13 mouse cellular contexts compared by ENCODE assay signal in the genomic region with DNA sequence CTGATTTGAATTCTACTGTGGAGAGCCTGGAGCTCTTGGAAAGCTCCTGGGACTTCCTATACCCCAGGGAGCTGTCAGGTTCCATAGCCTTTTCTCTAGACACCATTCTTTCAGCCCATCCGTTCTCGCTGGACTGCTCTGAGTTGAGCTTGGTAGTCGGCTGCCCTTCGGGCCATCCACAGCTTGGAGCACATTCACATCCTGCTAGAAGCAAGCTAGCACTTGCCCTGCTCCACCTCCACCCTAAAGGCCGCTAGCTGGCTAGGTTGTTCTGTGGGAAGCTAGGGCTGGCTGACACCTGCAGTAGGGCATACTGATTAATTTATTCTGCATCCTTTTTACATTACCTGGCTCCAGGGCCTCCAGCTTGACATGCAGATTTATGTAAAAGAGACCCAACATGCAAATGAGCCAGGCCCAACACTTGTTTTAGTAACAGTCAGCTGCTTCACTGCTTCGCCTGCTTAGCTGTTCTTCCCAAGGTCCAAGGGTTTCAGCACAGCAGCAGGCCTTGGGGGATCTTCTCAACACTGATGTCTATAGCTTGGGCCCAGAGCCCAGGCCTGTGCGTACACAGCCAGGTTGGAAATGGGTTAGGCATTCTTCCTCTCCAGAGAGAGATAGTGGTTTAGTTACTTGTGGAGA. TPM values are rescaled to one million over a fixed set of nuclear protein-coding genes. Genes with fewer than 3 reads are reported as not detected.
DNase-seq lines count a peak whose midpoint lies in the region; ATAC-seq lines count a peak whose summit lies in the region.
"Had no signal": no experiment of that assay in that cellular context is flagged by ENCODE, and none has a peak within 500 bp of the region (broad histone marks: within the 10 kb centered on the region; RNA-seq: fewer than 3 reads in every experiment).

No protein-coding gene starts in this region.

- peaks cover 10% of the 10 kb centered on the region for H3K4me1 ChIP-seq in forebrain, embryonic 16.5 days (replicated peaks; ENCODE audit: control insufficient read depth, insufficient read depth, low read length)
- peaks cover 20% of the 10 kb centered on the region for H3K4me1 ChIP-seq in forebrain, embryonic 12.5 days
- 0 out of 2 replicates have a peak, but pooled peaks cover 10% of the 10 kb centered on the region for H3K4me1 ChIP-seq in midbrain, embryonic 14.5 days (ENCODE audit: control insufficient read depth, insufficient read depth, low read length)
- peaks cover 33% of the 10 kb centered on the region for H3K4me1 ChIP-seq in midbrain, embryonic 10.5 days
- peaks cover 34% of the 10 kb centered on the region for H3K4me1 ChIP-seq in embryonic facial prominence, embryonic 15.5 days
- H3K4me1 ChIP-seq in neural tube, embryonic 15.5 days, result peaks cover 14% of the 10 kb centered on the region
- H3K4me1 ChIP-seq in liver, embryonic 12.5 days, result no peaks in the 10 kb centered on the region

- H3K4me2 ChIP-seq in forebrain, embryonic 16.5 days (ENCODE audit: low read length), result no peak overlapping the region
- no peak overlapping the region for H3K4me2 ChIP-seq in forebrain, embryonic 12.5 days
- no peak overlapping the region for H3K4me2 ChIP-seq in midbrain, embryonic 14.5 days (ENCODE audit: low read length)
- no peak overlapping the region for H3K4me2 ChIP-seq in embryonic facial prominence, embryonic 15.5 days (replicated peaks)
- no peak overlapping the region for H3K4me2 ChIP-seq in neural tube, embryonic 15.5 days
- H3K4me2 ChIP-seq in liver, embryonic 12.5 days, result no peak overlapping the region
- H3K4me2 ChIP-seq: hindbrain, embryonic 15.5 days had no signal

- ATAC-seq in forebrain, embryonic 16.5 days, result peak; percentile 49; the same call in 1 of the 2 replicates
- ATAC-seq in forebrain, embryonic 12.5 days (ENCODE audit: low FRiP score), result no peak
- ATAC-seq in midbrain, embryonic 14.5 days (ENCODE audit: low FRiP score, low TSS enrichment), result 0 out of 2 replicates have a peak, but pooled peaks have one; percentile 25
- ATAC-seq in embryonic facial prominence, embryonic 15.5 days (ENCODE audit: insufficient number of reproducible peaks, low FRiP score, low TSS enrichment, low read depth), result no peak
- ATAC-seq in neural tube, embryonic 15.5 days (ENCODE audit: low FRiP score), result peak; percentile 28; the same call in 1 of the 2 replicates
- ATAC-seq in liver, embryonic 12.5 days, result no peak

- no peaks in the 10 kb centered on the region for H3K27me3 ChIP-seq in forebrain, embryonic 16.5 days (replicated peaks; ENCODE audit: control insufficient read depth, insufficient read depth, low read length)
- peaks cover 23% of the 10 kb centered on the region; the same call in 1 of the 2 replicates for H3K27me3 ChIP-seq in forebrain, embryonic 12.5 days
- no peaks in the 10 kb centered on the region for H3K27me3 ChIP-seq in midbrain, embryonic 14.5 days (ENCODE audit: control insufficient read depth, insufficient read depth, low read length)
- peaks cover 41% of the 10 kb centered on the region for H3K27me3 ChIP-seq in midbrain, embryonic 10.5 days (ENCODE audit: low read depth, poor library complexity, severe bottlenecking)
- H3K27me3 ChIP-seq in embryonic facial prominence, embryonic 15.5 days, result no peaks in the 10 kb centered on the region
- no peaks in the 10 kb centered on the region for H3K27me3 ChIP-seq in neural tube, embryonic 15.5 days (replicated peaks)
- H3K27me3 ChIP-seq in liver, embryonic 12.5 days (replicated peaks), result peaks cover 39% of the 10 kb centered on the region
- H3K27me3 ChIP-seq: hindbrain, embryonic 15.5 days had no signal

- WGBS in forebrain, embryonic 16.5 days, result 61% methylated on average over 7 of the region's 7 CpGs
- 70% methylated on average over 7 of the region's 7 CpGs for WGBS in forebrain, embryonic 12.5 days
- WGBS in midbrain, embryonic 14.5 days, result 62% methylated on average over 7 of the region's 7 CpGs
- 67% methylated on average over 7 of the region's 7 CpGs for WGBS in midbrain, embryonic 10.5 days
- 46% methylated on average over 7 of the region's 7 CpGs for WGBS in embryonic facial prominence, embryonic 15.5 days
- WGBS in neural tube, embryonic 15.5 days, result 30% methylated on average over 7 of the region's 7 CpGs
- WGBS in liver, embryonic 12.5 days (ENCODE audit: insufficient replicate concordance), result 56% methylated on average over 7 of the region's 7 CpGs

- no peak for DNase-seq in midbrain, embryonic 14.5 days
- no peak for DNase-seq in midbrain, embryonic 10.5 days (ENCODE audit: low spot score)
- DNase-seq in urinary bladder, postnatal 10 days (ENCODE audit: low spot score), result no peak
- DNase-seq: adrenal gland, postnatal 14 days; cerebellum, adult 2 months; lung, adult 2 months had no signal

- H3K36me3 ChIP-seq in forebrain, embryonic 16.5 days (ENCODE audit: control insufficient read depth, insufficient read depth), result no peaks in the 10 kb centered on the region
- no peaks in the 10 kb centered on the region for H3K36me3 ChIP-seq in forebrain, embryonic 12.5 days (replicated peaks)
- H3K36me3 ChIP-seq in midbrain, embryonic 14.5 days (ENCODE audit: control insufficient read depth, insufficient read depth, low read length), result no peaks in the 10 kb centered on the region
- no peaks in the 10 kb centered on the region for H3K36me3 ChIP-seq in midbrain, embryonic 10.5 days
- no peaks in the 10 kb centered on the region for H3K36me3 ChIP-seq in embryonic facial prominence, embryonic 15.5 days
- H3K36me3 ChIP-seq in neural tube, embryonic 15.5 days, result no peaks in the 10 kb centered on the region
- no peaks in the 10 kb centered on the region for H3K36me3 ChIP-seq in liver, embryonic 12.5 days
- H3K36me3 ChIP-seq: hindbrain, embryonic 15.5 days had no signal

- no peak overlapping the region for H3K9ac ChIP-seq in forebrain, embryonic 16.5 days (replicated peaks; ENCODE audit: low read depth, low read length)
- H3K9ac ChIP-seq in forebrain, embryonic 12.5 days, result no peak overlapping the region
- no peak overlapping the region for H3K9ac ChIP-seq in midbrain, embryonic 14.5 days (replicated peaks; ENCODE audit: low read length)
- no peak overlapping the region for H3K9ac ChIP-seq in embryonic facial prominence, embryonic 15.5 days
- no peak overlapping the region for H3K9ac ChIP-seq in neural tube, embryonic 15.5 days (replicated peaks)
- H3K9ac ChIP-seq in liver, embryonic 12.5 days, result no peak overlapping the region
- H3K9ac ChIP-seq: hindbrain, embryonic 15.5 days had no signal

- H3K4me3 ChIP-seq in forebrain, embryonic 16.5 days (replicated peaks; ENCODE audit: low read length), result no peak overlapping the region
- H3K4me3 ChIP-seq in forebrain, embryonic 12.5 days (replicated peaks), result no peak overlapping the region
- no peak overlapping the region for H3K4me3 ChIP-seq in midbrain, embryonic 14.5 days (replicated peaks; ENCODE audit: low read depth, low read length)
- H3K4me3 ChIP-seq in midbrain, embryonic 10.5 days, result no peak overlapping the region
- H3K4me3 ChIP-seq in embryonic facial prominence, embryonic 15.5 days (replicated peaks), result no peak overlapping the region
- H3K4me3 ChIP-seq in neural tube, embryonic 15.5 days (replicated peaks), result no peak overlapping the region
- no peak overlapping the region for H3K4me3 ChIP-seq in liver, embryonic 12.5 days
- H3K4me3 ChIP-seq: hindbrain, embryonic 15.5 days; megakaryocyte, embryonic 14.5 days had no signal

- H3K9me3 ChIP-seq in forebrain, embryonic 16.5 days (ENCODE audit: control insufficient read depth, low read length), result no peaks in the 10 kb centered on the region
- no peaks in the 10 kb centered on the region for H3K9me3 ChIP-seq in forebrain, embryonic 12.5 days
- no peaks in the 10 kb centered on the region for H3K9me3 ChIP-seq in midbrain, embryonic 14.5 days (ENCODE audit: control insufficient read depth, low read length)
- H3K9me3 ChIP-seq in midbrain, embryonic 10.5 days (replicated peaks), result no peaks in the 10 kb centered on the region
- no peaks in the 10 kb centered on the region for H3K9me3 ChIP-seq in embryonic facial prominence, embryonic 15.5 days (replicated peaks)
- no peaks in the 10 kb centered on the region for H3K9me3 ChIP-seq in neural tube, embryonic 15.5 days (replicated peaks)
- no peaks in the 10 kb centered on the region for H3K9me3 ChIP-seq in liver, embryonic 12.5 days (replicated peaks)
- H3K9me3 ChIP-seq: hindbrain, embryonic 15.5 days; megakaryocyte, embryonic 14.5 days had no signal

- no peak overlapping the region for H3K27ac ChIP-seq in forebrain, embryonic 16.5 days (ENCODE audit: low read length)
- no peak overlapping the region for H3K27ac ChIP-seq in forebrain, embryonic 12.5 days
- peak overlapping the region; percentile 55; the same call in 1 of the 2 replicates for H3K27ac ChIP-seq in midbrain, embryonic 14.5 days (replicated peaks; ENCODE audit: low read depth, low read length)
- H3K27ac ChIP-seq in midbrain, embryonic 10.5 days (replicated peaks), result no peak overlapping the region
- peak overlapping the region; percentile 34; the same call in 1 of the 2 replicates for H3K27ac ChIP-seq in embryonic facial prominence, embryonic 15.5 days (replicated peaks)
- 0 out of 2 replicates have a peak overlapping the region, but pooled peaks have one; percentile 33 for H3K27ac ChIP-seq in neural tube, embryonic 15.5 days (replicated peaks)
- H3K27ac ChIP-seq in liver, embryonic 12.5 days, result no peak overlapping the region
- H3K27ac ChIP-seq: hindbrain, embryonic 15.5 days had no signal

RNA-seq across cellular contexts. Expression of a gene that starts 49.5 kb away (rescaled TPM):
- polyA plus RNA-seq in forebrain, embryonic 16.5 days (2015; fragmentation: Nextera tagmentation; extraction: Ambion mirVana), result 37.5 and 39.6 TPM in 2 replicates
- 30.1 and 31.6 TPM in 2 replicates for polyA plus RNA-seq in forebrain, embryonic 12.5 days (2016; fragmentation: Nextera tagmentation; extraction: Ambion mirVana)
- 31.6 and 41.1 TPM in 2 replicates for polyA plus RNA-seq in midbrain, embryonic 14.5 days (2014; fragmentation: Nextera tagmentation; extraction: Ambion mirVana)
- polyA plus RNA-seq in midbrain, embryonic 10.5 days (2016; fragmentation: Nextera tagmentation; extraction: Ambion mirVana), result 18.9 and 23.1 TPM in 2 replicates
- 15.7 and 16.9 TPM in 2 replicates for polyA plus RNA-seq in embryonic facial prominence, embryonic 15.5 days (2015; fragmentation: Nextera tagmentation; extraction: Ambion mirVana)
- polyA plus RNA-seq in neural tube, embryonic 15.5 days (2015; fragmentation: Nextera tagmentation; extraction: Ambion mirVana), result 28.8 and 34.1 TPM in 2 replicates
- polyA plus RNA-seq in liver, embryonic 12.5 days (2016; fragmentation: Nextera tagmentation; extraction: Ambion mirVana), result 10.0 and 11.5 TPM in 2 replicates

Comparison
In these comparisons a context has a peak if more than half of its experiments do, and no peak if none do; other contexts are left out.
1. ATAC-seq: peak in forebrain, embryonic 16.5 days (single experiment), midbrain, embryonic 14.5 days (single experiment) and neural tube, embryonic 15.5 days (single experiment); none in forebrain, embryonic 12.5 days (single experiment), embryonic facial prominence, embryonic 15.5 days (single experiment) and liver, embryonic 12.5 days (single experiment).
2. H3K27ac ChIP-seq: peak in midbrain, embryonic 14.5 days (single experiment), embryonic facial prominence, embryonic 15.5 days (single experiment) and neural tube, embryonic 15.5 days (single experiment); none in forebrain, embryonic 16.5 days (single experiment), forebrain, embryonic 12.5 days (single experiment), midbrain, embryonic 10.5 days (single experiment) and liver, embryonic 12.5 days (single experiment).